Comparison of ENCODE assay signal across 15 mouse cellular contexts in genomic region chr3:79238456-79239065, GRCm38 (mm10). TPM values are rescaled to one million over a fixed set of nuclear protein-coding genes. Genes with fewer than 3 reads are reported as not detected.
DNase-seq lines count a peak whose midpoint lies in the region; ATAC-seq and TF ChIP-seq lines count a peak whose summit lies in the region.
"Had no signal": no experiment of that assay in that cellular context is flagged by ENCODE, and none has a peak within 500 bp of the region (broad histone marks: within the 10 kb centered on the region; RNA-seq: fewer than 3 reads in every experiment).

No protein-coding gene starts in this region.

- 72% methylated on average over 4 of the region's 4 CpGs for WGBS in forebrain, embryonic 14.5 days
- 72% methylated on average over 4 of the region's 4 CpGs for WGBS in forebrain, embryonic 16.5 days
- 73% methylated on average over 4 of the region's 4 CpGs for WGBS in kidney, adult 2 months
- WGBS in heart, embryonic 16.5 days = 31% methylated on average over 4 of the region's 4 CpGs
- WGBS in hindbrain, postnatal 0 days = 80% methylated on average over 4 of the region's 4 CpGs

- H3K4me1 ChIP-seq in forebrain, embryonic 14.5 days (ENCODE audit: control insufficient read depth, insufficient read depth, low read length) = peaks cover 5% of the 10 kb centered on the region
- peaks cover 7% of the 10 kb centered on the region; the same call in 1 of the 2 replicates for H3K4me1 ChIP-seq in forebrain, embryonic 16.5 days (replicated peaks; ENCODE audit: control insufficient read depth, insufficient read depth, low read length)
- H3K4me1 ChIP-seq in kidney, adult 2 months (ENCODE audit: control insufficient read depth, insufficient read depth, low read length) = peaks cover 22% of the 10 kb centered on the region
- peaks cover 40% of the 10 kb centered on the region for H3K4me1 ChIP-seq in heart, embryonic 16.5 days (ENCODE audit: control insufficient read depth, insufficient read depth, low read length)
- no peaks in the 10 kb centered on the region for H3K4me1 ChIP-seq in hindbrain, postnatal 0 days (ENCODE audit: insufficient read depth, low read length)

- no peak overlapping the region for H3K4me3 ChIP-seq in forebrain, embryonic 14.5 days (ENCODE audit: low read depth, low read length)
- H3K4me3 ChIP-seq in forebrain, embryonic 16.5 days (replicated peaks; ENCODE audit: low read length) = no peak overlapping the region
- H3K4me3 ChIP-seq in kidney, adult 2 months (ENCODE audit: insufficient read depth, low read depth, low read length) = no peak overlapping the region
- H3K4me3 ChIP-seq in heart, embryonic 16.5 days (ENCODE audit: low read length) = no peak overlapping the region
- H3K4me3 ChIP-seq in hindbrain, postnatal 0 days (ENCODE audit: low read length) = no peak overlapping the region
- H3K4me3 ChIP-seq: neural tube, embryonic 15.5 days had no signal

- no peaks in the 10 kb centered on the region for H3K27me3 ChIP-seq in forebrain, embryonic 14.5 days (replicated peaks; ENCODE audit: control insufficient read depth, insufficient read depth, low read length)
- H3K27me3 ChIP-seq in forebrain, embryonic 16.5 days (replicated peaks; ENCODE audit: control insufficient read depth, insufficient read depth, low read length) = no peaks in the 10 kb centered on the region
- no peaks in the 10 kb centered on the region for H3K27me3 ChIP-seq in kidney, adult 2 months (replicated peaks; ENCODE audit: control insufficient read depth, insufficient read depth, low read length)
- H3K27me3 ChIP-seq in heart, embryonic 16.5 days (ENCODE audit: control insufficient read depth, insufficient read depth, low read length) = no peaks in the 10 kb centered on the region
- no peaks in the 10 kb centered on the region for H3K27me3 ChIP-seq in hindbrain, postnatal 0 days (ENCODE audit: insufficient read depth, low read length)
- H3K27me3 ChIP-seq: neural tube, embryonic 15.5 days had no signal

- no peak overlapping the region for H3K9ac ChIP-seq in forebrain, embryonic 14.5 days (ENCODE audit: low read length)
- H3K9ac ChIP-seq in forebrain, embryonic 16.5 days (replicated peaks; ENCODE audit: low read depth, low read length) = no peak overlapping the region
- H3K9ac ChIP-seq in heart, embryonic 16.5 days (ENCODE audit: low read length) = peak overlapping the region; percentile 12; the same call in 1 of the 2 replicates
- no peak overlapping the region for H3K9ac ChIP-seq in hindbrain, postnatal 0 days (replicated peaks; ENCODE audit: low read length)
- H3K9ac ChIP-seq: neural tube, embryonic 15.5 days had no signal

- no peak for TF ChIP-seq POLR2A in kidney, adult 2 months (IDR thresholded peaks at IDR 0.05; ENCODE audit: low read depth, low read length)

- no peak for DNase-seq in forebrain, embryonic 14.5 days (ENCODE audit: low spot score)
- no peak for DNase-seq in kidney, adult 2 months
- no peak for DNase-seq in kidney, postnatal 14 days
- peak; percentile 67 for DNase-seq in A20 (ENCODE audit: low read depth, low spot score)
- no peak for DNase-seq in cerebellum, adult 11 months
- DNase-seq in hindbrain, postnatal 0 days (ENCODE audit: low spot score) = no peak
- DNase-seq: adrenal gland, postnatal 36 days; cerebellum, adult 11-12 months; kidney, postnatal 25 days; lung, postnatal 10 days; retina, postnatal 1 day had no signal

- no peak overlapping the region for H3K4me2 ChIP-seq in forebrain, embryonic 14.5 days (ENCODE audit: low read length)
- no peak overlapping the region for H3K4me2 ChIP-seq in forebrain, embryonic 16.5 days (ENCODE audit: low read length)
- no peak overlapping the region for H3K4me2 ChIP-seq in heart, embryonic 16.5 days (ENCODE audit: low read depth, low read length)
- no peak overlapping the region for H3K4me2 ChIP-seq in hindbrain, postnatal 0 days (ENCODE audit: low read depth, low read length)
- H3K4me2 ChIP-seq: neural tube, embryonic 15.5 days had no signal

- no peak for ATAC-seq in forebrain, embryonic 14.5 days
- no peak for ATAC-seq in forebrain, embryonic 16.5 days
- no peak for ATAC-seq in heart, embryonic 16.5 days (replicated peaks; ENCODE audit: extremely low read depth, insufficient read depth, low FRiP score)
- ATAC-seq in hindbrain, postnatal 0 days = no peak
- ATAC-seq: intestine, postnatal 0 days had no signal

- H3K27ac ChIP-seq in forebrain, embryonic 14.5 days (ENCODE audit: low read depth, low read length) = 0 out of 2 replicates have a peak overlapping the region, but pooled peaks have one; percentile 5
- no peak overlapping the region for H3K27ac ChIP-seq in forebrain, embryonic 16.5 days (ENCODE audit: low read length)
- H3K27ac ChIP-seq in kidney, adult 2 months (ENCODE audit: insufficient read depth, low read depth, low read length) = peak overlapping the region; percentile 76
- H3K27ac ChIP-seq in heart, embryonic 16.5 days (ENCODE audit: low read length) = peak overlapping the region; percentile 52
- H3K27ac ChIP-seq in hindbrain, postnatal 0 days = no peak overlapping the region
- H3K27ac ChIP-seq: neural tube, embryonic 15.5 days had no signal

- no peak for TF ChIP-seq CTCF in kidney, adult 2 months (conservative IDR thresholded peaks at IDR 0.05; ENCODE audit: insufficient read depth, insufficient read length, low read depth, low read length)
- no peak for TF ChIP-seq CTCF in hindbrain, postnatal 0 days (IDR thresholded peaks at IDR 0.05; ENCODE audit: low read depth)

- no peaks in the 10 kb centered on the region for H3K36me3 ChIP-seq in forebrain, embryonic 14.5 days (ENCODE audit: control insufficient read depth, insufficient read depth, low read length)
- H3K36me3 ChIP-seq in forebrain, embryonic 16.5 days (ENCODE audit: control insufficient read depth, insufficient read depth) = no peaks in the 10 kb centered on the region
- H3K36me3 ChIP-seq in kidney, adult 2 months (ENCODE audit: control insufficient read depth, insufficient read depth, low read length) = no peaks in the 10 kb centered on the region
- H3K36me3 ChIP-seq in heart, embryonic 16.5 days (ENCODE audit: control insufficient read depth, insufficient read depth) = no peaks in the 10 kb centered on the region
- H3K36me3 ChIP-seq in hindbrain, postnatal 0 days (ENCODE audit: insufficient read depth, low read length) = no peaks in the 10 kb centered on the region
- H3K36me3 ChIP-seq: neural tube, embryonic 15.5 days had no signal

- H3K9me3 ChIP-seq in forebrain, embryonic 14.5 days (replicated peaks; ENCODE audit: control insufficient read depth, low read length) = no peaks in the 10 kb centered on the region
- H3K9me3 ChIP-seq in forebrain, embryonic 16.5 days (ENCODE audit: control insufficient read depth, low read length) = no peaks in the 10 kb centered on the region
- H3K9me3 ChIP-seq in heart, embryonic 16.5 days (replicated peaks; ENCODE audit: control insufficient read depth, low read length) = no peaks in the 10 kb centered on the region
- H3K9me3 ChIP-seq in hindbrain, postnatal 0 days (ENCODE audit: low read length) = no peaks in the 10 kb centered on the region
- H3K9me3 ChIP-seq: neural tube, embryonic 15.5 days had no signal

RNA-seq across cellular contexts. Expression of gene Rapgef2, which starts 47.8 kb away (rescaled TPM):
- polyA plus RNA-seq in forebrain, embryonic 14.5 days (2014; fragmentation: Nextera tagmentation; extraction: Ambion mirVana) = 9.7 and 10.5 TPM in 2 replicates
- 10.8 and 13.4 TPM in 2 replicates for polyA plus RNA-seq in forebrain, embryonic 16.5 days (2015; fragmentation: Nextera tagmentation; extraction: Ambion mirVana)
- 7.6 and 8.0 TPM in 2 replicates for polyA plus RNA-seq in kidney, adult 2 months (2012; rRNA removed)
- 4.9 and 5.4 TPM in 2 replicates for polyA plus RNA-seq in heart, embryonic 16.5 days (2015; fragmentation: Nextera tagmentation; extraction: Ambion mirVana)
- 49.6 and 49.8 TPM in 2 replicates for total RNA-seq in hindbrain, postnatal 0 days (2014; rRNA removed)
- 8.2 and 8.8 TPM in 2 replicates for polyA plus RNA-seq in hindbrain, postnatal 0 days (2015; fragmentation: Nextera tagmentation; extraction: Ambion mirVana)

Comparison
In these comparisons a context has a peak if more than half of its experiments do, and no peak if none do; other contexts are left out.
1. H3K27ac ChIP-seq: peak in forebrain, embryonic 14.5 days (single experiment), kidney, adult 2 months (single experiment) and heart, embryonic 16.5 days (single experiment); none in forebrain, embryonic 16.5 days (single experiment) and hindbrain, postnatal 0 days (single experiment).